Mouse (Mus musculus) gastrocnemius, postnatal 25 days (tissue): ENCODE results near the gene Serpine3. TPM values are rescaled to one million over a fixed set of nuclear protein-coding genes. Genes with fewer than 3 reads are reported as not detected.

Source experiments
- total RNA-seq, 2 experiments: library from RNA; stranded (reverse); gene quantifications; 1 replicate in 1 of 2; 2 replicates in 1 of 2; pipeline ENCODE4 v1.2.3; 2021

Serpine3 gene
- total RNA-seq, 2 experiments from 2014 or later = not detected

Other genes with a start within 250 kb of the Serpine3 start
- not detected for gene Gucy1b2, start 207.4 kb upstream of the Serpine3 start, total RNA-seq
- 1 to 10 TPM; 2.0 to 3.6 TPM for gene Fam124a, start 107.9 kb upstream of the Serpine3 start, total RNA-seq
- gene Gm4131, start 96.7 kb upstream of the Serpine3 start, total RNA-seq = not detected
- gene Ints6, start 97.5 kb downstream of the Serpine3 start, total RNA-seq = 10 to 100 TPM; 10.8 to 11.9 TPM
- 1 to 10 TPM; 5.8 to 6.2 TPM for gene Wdfy2, start 174.0 kb downstream of the Serpine3 start, total RNA-seq